Mouse (Mus musculus) heart, postnatal 0 days (tissue): ENCODE results near the gene Sf3a3.

Experiments used
- CTCF ChIP-seq: IDR thresholded peaks from 2 replicates; pipeline ENCODE4 v1.5.1; 2016; ENCODE audit warnings: antibody characterized with exemption, control low read depth, low read depth
- EP300 ChIP-seq: IDR thresholded peaks from 2 replicates; pipeline ENCODE4 v1.6.1; 2016; ENCODE audit warnings: antibody characterized with exemption, low read depth

GRCm38 (mm10) chr4:124726121-124726520 lies 11.5 kb downstream of the Sf3a3 start:
- no peak for TF ChIP-seq CTCF
- TF ChIP-seq EP300 = no peak
